Mouse (Mus musculus): ENCODE measurements at regions not wholly inside any gene's neighbourhood (a gene's known extent, or its start where the extent isn't known, plus 50 kb on each side); places are given as distances from the start of the nearest gene placed in this dataset.

DNA sequence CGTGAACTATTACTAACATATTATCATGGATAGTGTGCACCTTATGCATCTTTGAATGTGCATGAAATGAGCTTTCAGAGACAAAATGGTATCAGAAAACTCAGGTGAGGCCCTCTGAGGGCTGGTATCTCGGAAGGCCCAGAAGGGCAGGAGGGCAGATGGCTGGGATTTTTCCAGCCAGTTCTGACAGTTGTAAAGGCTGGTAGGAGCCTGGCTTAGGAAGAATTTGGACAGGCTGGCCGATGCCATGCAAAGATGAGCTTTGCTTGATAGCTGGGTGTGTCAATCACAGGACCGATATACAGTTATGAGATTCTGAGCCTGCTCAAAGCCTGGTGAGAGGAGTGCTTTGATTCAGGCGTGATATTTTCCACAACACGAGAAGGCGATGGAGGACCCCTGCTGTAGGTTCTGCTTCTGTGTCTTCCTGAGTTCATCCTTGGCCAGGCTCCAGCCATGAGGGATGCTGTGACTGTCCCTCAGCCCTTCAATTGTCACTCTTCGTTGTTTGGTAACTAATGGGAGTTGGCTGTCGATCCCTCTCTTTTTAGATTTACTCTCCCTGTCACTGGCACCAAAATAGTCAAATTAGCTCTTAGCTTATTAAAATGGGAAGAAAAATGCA lies 159.0 kb upstream of the Sash1 start:
- Histone ChIP-seq H3K4me2 (ENCODE audit: low read depth) (no peak overlapping the region), H3K27ac (ENCODE audit: low read depth, low read length) (no peak overlapping the region), H3K9ac (ENCODE audit: low read length) (no peak overlapping the region), H3K27me3 (ENCODE audit: control insufficient read depth, insufficient read depth, low read length) (no peaks in the 10 kb centered on the region), H3K4me3 (ENCODE audit: low read depth, low read length) (no peak overlapping the region), H3K4me1 (ENCODE audit: control insufficient read depth, insufficient read depth, low read length) (no peaks in the 10 kb centered on the region), H3K36me3 (ENCODE audit: control insufficient read depth, insufficient read depth, low read length) (no peaks in the 10 kb centered on the region), H3K9me3 (ENCODE audit: control insufficient read depth, low read length) (no peaks in the 10 kb centered on the region)
- no peak for ATAC-seq (ENCODE audit: insufficient read depth, low FRiP score, low TSS enrichment)
- 91% methylated on average over 9 of the region's 9 CpGs for WGBS
- no peak for DNase-seq (ENCODE audit: low spot score)

DNA sequence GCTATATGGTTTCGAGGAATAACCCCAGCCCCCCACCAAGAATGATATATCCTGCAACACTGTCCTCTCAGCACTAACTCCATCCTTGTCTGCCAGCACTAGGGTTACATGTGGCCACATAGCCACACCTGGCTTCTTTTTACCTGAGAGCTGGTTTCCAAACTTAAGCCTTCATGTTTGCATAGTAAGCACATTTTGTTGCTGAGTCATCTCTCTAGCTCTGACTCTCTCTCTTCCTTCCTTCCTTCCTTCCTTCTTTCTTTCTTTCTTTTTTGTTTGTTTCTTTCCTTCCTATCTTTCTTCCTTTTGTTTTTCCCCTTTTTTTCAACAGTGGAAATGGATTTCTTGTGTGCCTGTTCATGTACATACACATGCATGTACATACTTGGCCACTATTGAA lies 157.6 kb upstream of the Sash1 start:
- H3K36me3 ChIP-seq (ENCODE audit: control insufficient read depth, insufficient read depth, low read length) = no peaks in the 10 kb centered on the region
- WGBS = 92% methylated on average over 1 of the region's 1 CpGs
- no peak overlapping the region for H3K4me2 ChIP-seq (ENCODE audit: low read depth)
- ATAC-seq (ENCODE audit: insufficient read depth, low FRiP score, low TSS enrichment) = no peak
- no peak overlapping the region for H3K27ac ChIP-seq (ENCODE audit: low read depth, low read length)
- no peak overlapping the region for H3K4me3 ChIP-seq (ENCODE audit: low read depth, low read length)
- no peak for DNase-seq (ENCODE audit: low spot score)
- H3K9ac ChIP-seq (ENCODE audit: low read length) = no peak overlapping the region
- H3K9me3 ChIP-seq (ENCODE audit: control insufficient read depth, low read length) = no peaks in the 10 kb centered on the region
- H3K4me1 ChIP-seq (ENCODE audit: control insufficient read depth, insufficient read depth, low read length) = no peaks in the 10 kb centered on the region
- no peaks in the 10 kb centered on the region for H3K27me3 ChIP-seq (ENCODE audit: control insufficient read depth, insufficient read depth, low read length)

DNA sequence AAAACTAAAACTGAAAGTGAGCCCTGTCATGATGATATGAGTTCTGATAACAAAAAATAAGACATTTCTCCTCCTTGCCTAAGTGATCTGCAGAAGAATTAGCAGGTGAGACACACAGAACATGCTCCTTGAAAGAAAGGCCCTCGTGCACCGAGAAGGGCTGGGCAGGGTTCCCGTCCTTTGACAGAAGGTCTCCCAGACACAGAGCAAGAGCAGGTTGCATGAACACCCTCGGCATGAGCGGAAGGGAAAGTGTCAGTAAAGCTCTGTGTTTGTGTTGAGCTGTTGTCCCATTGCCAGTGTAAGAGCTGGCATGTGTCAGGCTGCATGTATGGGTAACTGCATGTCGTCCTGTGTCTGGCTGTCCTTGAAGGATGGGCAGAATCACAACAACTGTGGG lies 144.6 kb upstream of the Sash1 start:
- no peaks in the 10 kb centered on the region for H3K36me3 ChIP-seq (ENCODE audit: control insufficient read depth, insufficient read depth, low read length)
- H3K9me3 ChIP-seq (ENCODE audit: control insufficient read depth, low read length) = no peaks in the 10 kb centered on the region
- H3K27me3 ChIP-seq (ENCODE audit: control insufficient read depth, insufficient read depth, low read length) = no peaks in the 10 kb centered on the region
- H3K27ac ChIP-seq (ENCODE audit: low read depth, low read length) = no peak overlapping the region
- no peaks in the 10 kb centered on the region for H3K4me1 ChIP-seq (ENCODE audit: control insufficient read depth, insufficient read depth, low read length)
- no peak for DNase-seq (ENCODE audit: low spot score)
- no peak overlapping the region for H3K9ac ChIP-seq (ENCODE audit: low read length)
- H3K4me3 ChIP-seq (ENCODE audit: low read depth, low read length) = no peak overlapping the region
- ATAC-seq (ENCODE audit: insufficient read depth, low FRiP score, low TSS enrichment) = no peak
- no peak overlapping the region for H3K4me2 ChIP-seq (ENCODE audit: low read depth)
- WGBS = 90% methylated on average over 6 of the region's 6 CpGs

DNA sequence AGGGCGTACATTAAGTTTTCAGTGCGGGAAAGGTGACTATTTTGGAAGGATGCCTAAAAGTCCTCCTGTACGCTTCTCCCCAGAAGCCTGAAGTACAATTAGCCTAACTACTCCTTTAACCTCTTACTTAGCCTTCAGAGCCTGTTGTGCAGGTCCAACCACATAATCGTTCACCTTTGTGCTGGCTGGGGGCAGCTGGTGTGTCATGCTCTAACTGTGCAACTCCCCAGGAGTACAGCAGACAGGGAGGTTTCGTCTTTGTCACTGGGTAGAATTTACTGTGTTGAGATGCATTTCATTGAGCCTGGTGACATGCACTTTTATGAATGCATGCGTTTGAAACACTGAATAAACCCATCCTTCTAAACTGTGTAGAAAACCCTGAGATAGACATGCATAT lies 143.6 kb upstream of the Sash1 start:
- DNase-seq (ENCODE audit: low spot score) (no peak), ATAC-seq (ENCODE audit: insufficient read depth, low FRiP score, low TSS enrichment) (no peak)
- Histone ChIP-seq H3K27me3 (ENCODE audit: control insufficient read depth, insufficient read depth, low read length) (no peaks in the 10 kb centered on the region), H3K9me3 (ENCODE audit: control insufficient read depth, low read length) (no peaks in the 10 kb centered on the region), H3K9ac (ENCODE audit: low read length) (no peak overlapping the region), H3K4me1 (ENCODE audit: control insufficient read depth, insufficient read depth, low read length) (no peaks in the 10 kb centered on the region), H3K27ac (ENCODE audit: low read depth, low read length) (no peak overlapping the region), H3K4me2 (ENCODE audit: low read depth) (no peak overlapping the region), H3K4me3 (ENCODE audit: low read depth, low read length) (no peak overlapping the region), H3K36me3 (ENCODE audit: control insufficient read depth, insufficient read depth, low read length) (no peaks in the 10 kb centered on the region)
- WGBS = 79% methylated on average over 6 of the region's 6 CpGs

DNA sequence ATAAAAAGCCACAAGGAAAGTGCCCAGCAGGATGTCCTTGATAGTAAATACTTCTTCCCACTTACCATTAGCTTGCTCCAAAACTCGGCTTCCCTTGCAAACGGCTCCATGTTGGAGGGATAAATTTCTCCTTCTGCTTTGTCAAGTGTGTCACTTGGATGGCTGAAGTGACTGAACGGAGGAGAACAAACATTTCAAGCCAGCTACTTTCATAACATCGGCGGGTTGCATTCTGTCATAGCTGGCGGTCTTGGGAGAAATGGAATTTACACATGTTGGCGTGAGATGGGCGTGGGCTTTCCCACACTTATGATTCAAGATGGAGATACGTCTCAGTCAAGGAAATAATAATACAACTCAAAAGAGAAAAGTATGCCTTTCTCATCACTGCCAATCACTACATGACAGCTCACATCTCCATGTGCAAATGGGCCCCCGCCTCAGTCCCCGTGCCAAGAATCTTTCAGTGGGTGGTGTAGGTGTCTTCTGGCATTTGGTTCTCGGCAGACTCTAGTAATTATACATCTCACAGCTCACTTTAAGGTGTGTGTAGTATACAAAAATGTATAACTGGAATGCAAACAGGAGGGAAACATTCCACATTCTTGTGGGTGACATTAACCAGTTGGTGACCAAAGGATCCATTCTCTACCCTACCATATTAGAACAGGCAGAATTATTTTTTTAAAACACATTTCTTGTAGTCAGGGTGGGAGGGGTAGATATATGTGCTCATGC lies 141.4 kb upstream of the Sash1 start:
- H3K9me3 ChIP-seq (ENCODE audit: control insufficient read depth, low read length) = no peaks in the 10 kb centered on the region
- no peaks in the 10 kb centered on the region for H3K27me3 ChIP-seq (ENCODE audit: control insufficient read depth, insufficient read depth, low read length)
- WGBS = 92% methylated on average over 12 of the region's 12 CpGs
- ATAC-seq (ENCODE audit: insufficient read depth, low FRiP score, low TSS enrichment) (no peak), DNase-seq (ENCODE audit: low spot score) (no peak)
- no peaks in the 10 kb centered on the region for H3K36me3 ChIP-seq (ENCODE audit: control insufficient read depth, insufficient read depth, low read length)
- H3K4me3 ChIP-seq (ENCODE audit: low read depth, low read length) = no peak overlapping the region
- no peaks in the 10 kb centered on the region for H3K4me1 ChIP-seq (ENCODE audit: control insufficient read depth, insufficient read depth, low read length)
- H3K4me2 ChIP-seq (ENCODE audit: low read depth) = no peak overlapping the region
- no peak overlapping the region for H3K27ac ChIP-seq (ENCODE audit: low read depth, low read length)
- H3K9ac ChIP-seq (ENCODE audit: low read length) = no peak overlapping the region

DNA sequence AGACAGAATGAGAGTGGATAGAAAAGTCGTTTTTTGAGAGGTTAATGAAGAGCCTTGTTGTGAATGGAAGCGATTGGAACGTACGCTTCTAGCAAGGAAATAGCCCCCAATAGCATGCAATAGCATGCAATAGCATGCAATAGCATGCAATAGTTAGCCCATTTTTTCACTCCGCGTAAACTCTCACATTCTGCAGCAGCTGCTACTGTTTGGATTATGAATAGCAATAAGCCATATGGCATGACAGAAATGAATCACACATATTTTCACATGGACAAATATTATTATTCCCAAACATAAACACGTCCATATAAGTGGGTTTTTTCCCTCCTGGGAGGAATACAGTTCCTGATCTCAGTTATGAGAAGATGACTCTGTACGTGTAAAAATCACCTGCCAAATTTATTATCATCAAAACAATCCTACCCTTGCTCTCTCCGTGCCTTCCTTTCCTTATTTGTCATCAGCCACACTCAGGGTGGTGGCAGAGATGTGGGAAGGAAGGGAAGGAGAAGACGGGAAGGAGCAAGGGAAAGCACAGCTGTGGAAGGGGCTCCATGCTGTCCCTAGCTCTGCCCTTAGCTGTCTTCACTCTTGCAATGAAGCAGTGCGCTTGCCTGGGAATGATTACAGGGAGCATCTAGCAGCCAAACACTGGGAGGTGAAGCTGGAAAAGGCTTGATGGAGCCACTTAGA lies 129.1 kb upstream of the Sash1 start:
- H3K9me3 ChIP-seq (ENCODE audit: control insufficient read depth, low read length) = no peaks in the 10 kb centered on the region
- H3K27me3 ChIP-seq (ENCODE audit: control insufficient read depth, insufficient read depth, low read length) = no peaks in the 10 kb centered on the region
- H3K4me1 ChIP-seq (ENCODE audit: control insufficient read depth, insufficient read depth, low read length) = no peaks in the 10 kb centered on the region
- H3K27ac ChIP-seq (ENCODE audit: low read depth, low read length) = no peak overlapping the region
- no peak overlapping the region for H3K4me3 ChIP-seq (ENCODE audit: low read depth, low read length)
- H3K4me2 ChIP-seq (ENCODE audit: low read depth) = no peak overlapping the region
- DNase-seq (ENCODE audit: low spot score) (no peak), ATAC-seq (ENCODE audit: insufficient read depth, low FRiP score, low TSS enrichment) (no peak)
- no peaks in the 10 kb centered on the region for H3K36me3 ChIP-seq (ENCODE audit: control insufficient read depth, insufficient read depth, low read length)
- H3K9ac ChIP-seq (ENCODE audit: low read length) = no peak overlapping the region
- whole genome bisulfite sequencing = 80% methylated on average over 11 of the region's 11 CpGs

DNA sequence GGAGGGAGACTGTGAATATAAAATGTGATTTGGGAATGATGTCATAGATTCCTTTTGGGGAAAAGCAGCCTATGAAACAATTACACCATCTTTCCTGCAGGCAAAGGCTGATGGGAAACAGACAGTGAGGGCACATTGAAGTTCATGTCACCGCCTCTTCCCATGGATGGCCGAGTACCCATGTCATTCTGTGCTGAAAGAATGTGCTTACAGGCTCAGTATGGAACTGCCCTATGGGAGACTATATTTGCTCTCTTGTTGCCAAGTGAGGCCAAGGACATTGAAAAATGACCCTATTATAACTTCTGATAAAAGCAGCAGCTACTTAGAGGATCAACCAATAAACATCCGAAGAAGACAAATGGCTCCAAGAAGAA lies 127.7 kb upstream of the Sash1 start:
- ATAC-seq (ENCODE audit: insufficient read depth, low FRiP score, low TSS enrichment) = no peak
- no peaks in the 10 kb centered on the region for H3K4me1 ChIP-seq (ENCODE audit: control insufficient read depth, insufficient read depth, low read length)

DNA sequence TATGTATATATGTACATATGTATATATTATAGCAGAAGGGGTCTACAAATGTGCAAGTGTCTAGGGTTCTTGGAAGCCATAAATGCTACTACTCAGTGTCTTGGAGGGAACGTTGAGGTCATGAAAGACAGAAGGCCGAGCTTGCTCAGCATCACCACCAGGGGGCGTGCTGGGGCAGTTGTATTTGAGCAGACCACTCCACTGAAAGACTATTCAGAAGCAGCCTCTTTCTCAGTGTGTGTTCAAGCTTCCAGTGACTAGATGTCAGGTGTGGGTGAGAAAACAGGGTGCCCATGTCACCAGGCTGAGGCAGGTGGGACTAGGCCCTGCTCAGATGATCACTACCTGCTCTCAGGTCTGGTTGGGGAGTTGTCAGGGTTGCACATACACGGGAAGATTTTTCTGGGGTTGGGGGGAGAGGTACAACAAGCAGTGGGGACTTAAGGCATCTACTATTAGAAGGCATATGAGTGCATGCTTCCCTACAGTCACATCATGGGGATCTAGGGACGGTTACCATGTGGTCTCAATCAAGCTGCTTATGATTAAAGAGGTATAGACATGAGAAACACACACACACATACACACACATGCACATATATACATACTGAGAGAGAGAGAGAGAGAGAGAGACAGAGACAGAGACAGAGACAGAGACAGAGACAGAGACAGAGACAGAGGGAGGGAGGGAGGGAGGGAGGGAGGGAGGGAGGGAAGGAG lies 127.1 kb upstream of the Sash1 start:
- Histone ChIP-seq H3K27me3 (ENCODE audit: control insufficient read depth, insufficient read depth, low read length) (no peaks in the 10 kb centered on the region), H3K4me1 (ENCODE audit: control insufficient read depth, insufficient read depth, low read length) (no peaks in the 10 kb centered on the region), H3K4me2 (ENCODE audit: low read depth) (no peak overlapping the region), H3K36me3 (ENCODE audit: control insufficient read depth, insufficient read depth, low read length) (no peaks in the 10 kb centered on the region), H3K9me3 (ENCODE audit: control insufficient read depth, low read length) (no peaks in the 10 kb centered on the region), H3K9ac (ENCODE audit: low read length) (no peak overlapping the region), H3K27ac (ENCODE audit: low read depth, low read length) (no peak overlapping the region), H3K4me3 (ENCODE audit: low read depth, low read length) (no peak overlapping the region)
- peak; percentile 73 for DNase-seq (ENCODE audit: low spot score)
- WGBS = 38% methylated on average over 5 of the region's 5 CpGs
- ATAC-seq (ENCODE audit: insufficient read depth, low FRiP score, low TSS enrichment) = peak; percentile 60

More for the DNA sequence above, 127.7 kb upstream of the Sash1 start:
- no peak overlapping the region for H3K4me3 ChIP-seq (ENCODE audit: low read depth, low read length)
- H3K27me3 ChIP-seq (ENCODE audit: control insufficient read depth, insufficient read depth, low read length) = no peaks in the 10 kb centered on the region
- 50% methylated on average over 3 of the region's 3 CpGs for WGBS
- H3K9ac ChIP-seq (ENCODE audit: low read length) = no peak overlapping the region
- no peaks in the 10 kb centered on the region for H3K36me3 ChIP-seq (ENCODE audit: control insufficient read depth, insufficient read depth, low read length)
- DNase-seq (ENCODE audit: low spot score) = no peak
- H3K4me2 ChIP-seq (ENCODE audit: low read depth) = no peak overlapping the region
- H3K9me3 ChIP-seq (ENCODE audit: control insufficient read depth, low read length) = no peaks in the 10 kb centered on the region
- no peak overlapping the region for H3K27ac ChIP-seq (ENCODE audit: low read depth, low read length)

Data from neural tube, embryonic 11.5 days (tissue).